Mouse (Mus musculus): ENCODE results near the gene Junb.

Junb gene

GRCm38 (mm10) chr8:84970913-84971312 lies 7.6 kb downstream of the Junb start:
- in situ Hi-C loops (cut with MseI, MboI): no loop called here

- in situ Hi-C loops (cut with MseI, MboI): no loop called here
Observed at GRCm38 (mm10) chr8:84970135-84970790, 8.3 kb downstream of the Junb start.

- in situ Hi-C loops (cut with MseI, MboI): no loop called here
Observed at GRCm38 (mm10) chr8:84969241-84970134, 9.0 kb downstream of the Junb start, which contains the start of the genes Gm49661, Prdx2 and Rnaseh2a. Gene Gm49661, minus strand, starts transcription at chr8:84969433. Gene Prdx2, plus strand, starts transcription at chr8:84969587. Gene Rnaseh2a, minus strand, starts transcription at chr8:84969767.

- in situ Hi-C loops (cut with MseI, MboI): no loop called here
Observed at GRCm38 (mm10) chr8:84968650-84969049, 9.9 kb downstream of the Junb start.

- in situ Hi-C loops (cut with MseI, MboI): no loop called here
Observed at GRCm38 (mm10) chr8:84967532-84968304, 10.8 kb downstream of the Junb start.

GRCm38 (mm10) chr8:84966603-84967002 lies 11.9 kb downstream of the Junb start:
- in situ Hi-C loops (cut with MseI, MboI): no loop called here

GRCm38 (mm10) chr8:84965731-84966291 lies 12.7 kb downstream of the Junb start:
- in situ Hi-C loops (cut with MseI, MboI): no loop called here

- in situ Hi-C loops (cut with MseI, MboI): no loop called here
Observed at GRCm38 (mm10) chr8:84963952-84964351, 14.6 kb downstream of the Junb start.

- in situ Hi-C loops (cut with MseI, MboI): loop anchor here in 1 of 2 experiments (5.0 kb wide), 1 partner anchor 38 kb away; no protein-coding TSS in a partner anchor
Observed at GRCm38 (mm10) chr8:84959811-84960210, 18.7 kb downstream of the Junb start.

GRCm38 (mm10) chr8:84956768-84957167 lies 21.8 kb downstream of the Junb start:
- in situ Hi-C loops (cut with MseI, MboI): loop anchor here in 1 of 2 experiments (5.0 kb wide), 1 partner anchor 34 kb away; no protein-coding TSS in a partner anchor

- in situ Hi-C loops (cut with MseI, MboI): no loop called here
Observed at GRCm38 (mm10) chr8:84952612-84953255, 25.8 kb downstream of the Junb start.

GRCm38 (mm10) chr8:84949753-84950152 lies 28.8 kb downstream of the Junb start:
- in situ Hi-C loops (cut with MseI, MboI): no loop called here

- in situ Hi-C loops (cut with MseI, MboI): no loop called here
Observed at GRCm38 (mm10) chr8:84947241-84947545, 31.3 kb downstream of the Junb start.

GRCm38 (mm10) chr8:84946528-84947240 lies 31.8 kb downstream of the Junb start, which contains the start of gene Rtbdn:
Gene Rtbdn, plus strand, starts transcription at chr8:84946991.
- in situ Hi-C loops (cut with MseI, MboI): no loop called here

GRCm38 (mm10) chr8:84945633-84946527 lies 32.6 kb downstream of the Junb start:
- in situ Hi-C loops (cut with MseI, MboI): no loop called here

- in situ Hi-C loops (cut with MseI, MboI): no loop called here
Observed at GRCm38 (mm10) chr8:84945235-84945632, 33.3 kb downstream of the Junb start.

GRCm38 (mm10) chr8:84944478-84945160 lies 33.9 kb downstream of the Junb start:
- in situ Hi-C loops (cut with MseI, MboI): no loop called here

GRCm38 (mm10) chr8:84943699-84944098 lies 34.8 kb downstream of the Junb start:
- in situ Hi-C loops (cut with MseI, MboI): no loop called here
